Mouse (Mus musculus): ENCODE data around the gene Atp11a. TPM values are rescaled to one million over a fixed set of nuclear protein-coding genes. Genes with fewer than 3 reads are reported as not detected.

Atp11a gene
- polyA plus RNA-seq, 1 experiment from 2014 or later = 18.1 TPM

- H3K27me3 ChIP-seq = no peaks in the 10 kb centered on the region
- no peak overlapping the region for H3K4me2 ChIP-seq
- ATAC-seq (ENCODE audit: insufficient number of reproducible peaks, insufficient read depth, low FRiP score, low TSS enrichment, low read depth) = no peak
- H3K4me1 ChIP-seq (replicated peaks) = no peaks in the 10 kb centered on the region
- H3K36me3 ChIP-seq = peaks cover 21% of the 10 kb centered on the region
- H3K27ac ChIP-seq = no peak overlapping the region
- H3K9ac ChIP-seq (replicated peaks) = no peak overlapping the region
- H3K4me3 ChIP-seq (replicated peaks) = no peak overlapping the region
- 49% methylated on average over 6 of the region's 6 CpGs for WGBS
- H3K9me3 ChIP-seq = no peaks in the 10 kb centered on the region
Measured at GRCm38 (mm10) chr8:12811231-12811630, 54.4 kb downstream of the Atp11a start.

- H3K27me3 ChIP-seq = no peaks in the 10 kb centered on the region
- H3K36me3 ChIP-seq = peaks cover 43% of the 10 kb centered on the region
- no peak for ATAC-seq (ENCODE audit: insufficient number of reproducible peaks, insufficient read depth, low FRiP score, low TSS enrichment, low read depth)
- no peak overlapping the region for H3K4me2 ChIP-seq
- no peak overlapping the region for H3K4me3 ChIP-seq (replicated peaks)
- H3K9me3 ChIP-seq = no peaks in the 10 kb centered on the region
- WGBS = 68% methylated on average over 6 of the region's 6 CpGs
- no peaks in the 10 kb centered on the region for H3K4me1 ChIP-seq (replicated peaks)
- no peak overlapping the region for H3K27ac ChIP-seq
- no peak overlapping the region for H3K9ac ChIP-seq (replicated peaks)
Measured at GRCm38 (mm10) chr8:12816412-12816811, 59.6 kb downstream of the Atp11a start.

- peaks cover 75% of the 10 kb centered on the region for H3K36me3 ChIP-seq
- no peak for ATAC-seq (ENCODE audit: insufficient number of reproducible peaks, insufficient read depth, low FRiP score, low TSS enrichment, low read depth)
Measured at GRCm38 (mm10) chr8:12822892-12823291, 66.1 kb downstream of the Atp11a start.

GRCm38 (mm10) chr8:12824562-12824961 is 67.7 kb downstream of the Atp11a start:
- H3K9me3 ChIP-seq = no peaks in the 10 kb centered on the region
- H3K4me2 ChIP-seq = no peak overlapping the region
- peaks cover 87% of the 10 kb centered on the region for H3K36me3 ChIP-seq
- no peaks in the 10 kb centered on the region for H3K27me3 ChIP-seq
- H3K4me1 ChIP-seq (replicated peaks) = no peaks in the 10 kb centered on the region
- H3K27ac ChIP-seq = no peak overlapping the region
- no peak overlapping the region for H3K4me3 ChIP-seq (replicated peaks)
- H3K9ac ChIP-seq (replicated peaks) = no peak overlapping the region
- WGBS = 48% methylated on average over 10 of the region's 10 CpGs
- no peak for ATAC-seq (ENCODE audit: insufficient number of reproducible peaks, insufficient read depth, low FRiP score, low TSS enrichment, low read depth)

More at GRCm38 (mm10) chr8:12822892-12823291, 66.1 kb downstream of the Atp11a start:
- Histone ChIP-seq H3K4me1 (replicated peaks) (no peaks in the 10 kb centered on the region), H3K27ac (no peak overlapping the region), H3K9me3 (no peaks in the 10 kb centered on the region), H3K4me2 (no peak overlapping the region), H3K9ac (replicated peaks) (no peak overlapping the region), H3K4me3 (replicated peaks) (no peak overlapping the region), H3K27me3 (no peaks in the 10 kb centered on the region)
- WGBS = 62% methylated on average over 7 of the region's 7 CpGs

- Histone ChIP-seq H3K27me3 (no peaks in the 10 kb centered on the region), H3K4me2 (no peak overlapping the region), H3K4me3 (replicated peaks) (no peak overlapping the region), H3K9ac (replicated peaks) (no peak overlapping the region), H3K4me1 (replicated peaks) (no peaks in the 10 kb centered on the region), H3K9me3 (no peaks in the 10 kb centered on the region), H3K36me3 (peaks cover 86% of the 10 kb centered on the region), H3K27ac (no peak overlapping the region)
- WGBS = 65% methylated on average over 6 of the region's 6 CpGs
- ATAC-seq (ENCODE audit: insufficient number of reproducible peaks, insufficient read depth, low FRiP score, low TSS enrichment, low read depth) = no peak
Measured at GRCm38 (mm10) chr8:12825236-12825635, 68.4 kb downstream of the Atp11a start.

- no peaks in the 10 kb centered on the region for H3K9me3 ChIP-seq
- no peak overlapping the region for H3K4me3 ChIP-seq (replicated peaks)
- no peak overlapping the region for H3K4me2 ChIP-seq
- ATAC-seq (ENCODE audit: insufficient number of reproducible peaks, insufficient read depth, low FRiP score, low TSS enrichment, low read depth) = no peak
- H3K27ac ChIP-seq = no peak overlapping the region
- no peak overlapping the region for H3K9ac ChIP-seq (replicated peaks)
- no peaks in the 10 kb centered on the region for H3K27me3 ChIP-seq
- WGBS = 91% methylated on average over 8 of the region's 8 CpGs
- no peaks in the 10 kb centered on the region for H3K4me1 ChIP-seq (replicated peaks)
- peaks cover 83% of the 10 kb centered on the region for H3K36me3 ChIP-seq
Measured at GRCm38 (mm10) chr8:12825686-12826237, 68.9 kb downstream of the Atp11a start.

- Histone ChIP-seq H3K4me1 (replicated peaks) (no peaks in the 10 kb centered on the region), H3K9me3 (no peaks in the 10 kb centered on the region), H3K4me3 (replicated peaks) (no peak overlapping the region), H3K36me3 (peaks cover 83% of the 10 kb centered on the region), H3K4me2 (no peak overlapping the region), H3K27me3 (no peaks in the 10 kb centered on the region), H3K27ac (no peak overlapping the region), H3K9ac (replicated peaks) (no peak overlapping the region)
- 90% methylated on average over 9 of the region's 9 CpGs for WGBS
- ATAC-seq (ENCODE audit: insufficient number of reproducible peaks, insufficient read depth, low FRiP score, low TSS enrichment, low read depth) = no peak
Measured at GRCm38 (mm10) chr8:12827124-12827523, 70.3 kb downstream of the Atp11a start.

- WGBS = 93% methylated on average over 6 of the region's 6 CpGs
- H3K9me3 ChIP-seq = no peaks in the 10 kb centered on the region
- H3K4me2 ChIP-seq = no peak overlapping the region
- H3K36me3 ChIP-seq = peaks cover 84% of the 10 kb centered on the region
- H3K4me3 ChIP-seq (replicated peaks) = no peak overlapping the region
- H3K4me1 ChIP-seq (replicated peaks) = no peaks in the 10 kb centered on the region
- H3K9ac ChIP-seq (replicated peaks) = no peak overlapping the region
- H3K27me3 ChIP-seq = no peaks in the 10 kb centered on the region
- ATAC-seq (ENCODE audit: insufficient number of reproducible peaks, insufficient read depth, low FRiP score, low TSS enrichment, low read depth) = no peak
- no peak overlapping the region for H3K27ac ChIP-seq
Measured at GRCm38 (mm10) chr8:12828298-12828697, 71.5 kb downstream of the Atp11a start.

- Histone ChIP-seq H3K27ac (no peak overlapping the region), H3K36me3 (peaks cover 86% of the 10 kb centered on the region), H3K4me2 (no peak overlapping the region), H3K27me3 (no peaks in the 10 kb centered on the region), H3K4me3 (replicated peaks) (no peak overlapping the region), H3K9me3 (no peaks in the 10 kb centered on the region), H3K4me1 (replicated peaks) (no peaks in the 10 kb centered on the region), H3K9ac (replicated peaks) (no peak overlapping the region)
- 82% methylated on average over 1 of the region's 1 CpGs for WGBS
- no peak for ATAC-seq (ENCODE audit: insufficient number of reproducible peaks, insufficient read depth, low FRiP score, low TSS enrichment, low read depth)
Measured at GRCm38 (mm10) chr8:12829381-12829780, 72.6 kb downstream of the Atp11a start.

- no peaks in the 10 kb centered on the region for H3K4me1 ChIP-seq (replicated peaks)
- WGBS = 88% methylated on average over 7 of the region's 7 CpGs
- H3K9ac ChIP-seq (replicated peaks) = no peak overlapping the region
- H3K4me2 ChIP-seq = no peak overlapping the region
- H3K27ac ChIP-seq = no peak overlapping the region
- H3K36me3 ChIP-seq = peaks cover 93% of the 10 kb centered on the region
- no peak for ATAC-seq (ENCODE audit: insufficient number of reproducible peaks, insufficient read depth, low FRiP score, low TSS enrichment, low read depth)
- H3K4me3 ChIP-seq (replicated peaks) = no peak overlapping the region
- no peaks in the 10 kb centered on the region for H3K27me3 ChIP-seq
- no peaks in the 10 kb centered on the region for H3K9me3 ChIP-seq
Measured at GRCm38 (mm10) chr8:12831659-12832589, 75.1 kb downstream of the Atp11a start.

GRCm38 (mm10) chr8:12833616-12834015 is 76.8 kb downstream of the Atp11a start:
- no peaks in the 10 kb centered on the region for H3K27me3 ChIP-seq
- no peak overlapping the region for H3K4me3 ChIP-seq (replicated peaks)
- no peak overlapping the region for H3K9ac ChIP-seq (replicated peaks)
- H3K4me2 ChIP-seq = no peak overlapping the region
- WGBS = 92% methylated on average over 5 of the region's 5 CpGs
- no peaks in the 10 kb centered on the region for H3K4me1 ChIP-seq (replicated peaks)
- H3K27ac ChIP-seq = no peak overlapping the region
- no peaks in the 10 kb centered on the region for H3K9me3 ChIP-seq
- H3K36me3 ChIP-seq = peaks cover 91% of the 10 kb centered on the region
- ATAC-seq (ENCODE audit: insufficient number of reproducible peaks, insufficient read depth, low FRiP score, low TSS enrichment, low read depth) = no peak
